Mouse (Mus musculus): ENCODE results near the gene Nek7.

DNA sequence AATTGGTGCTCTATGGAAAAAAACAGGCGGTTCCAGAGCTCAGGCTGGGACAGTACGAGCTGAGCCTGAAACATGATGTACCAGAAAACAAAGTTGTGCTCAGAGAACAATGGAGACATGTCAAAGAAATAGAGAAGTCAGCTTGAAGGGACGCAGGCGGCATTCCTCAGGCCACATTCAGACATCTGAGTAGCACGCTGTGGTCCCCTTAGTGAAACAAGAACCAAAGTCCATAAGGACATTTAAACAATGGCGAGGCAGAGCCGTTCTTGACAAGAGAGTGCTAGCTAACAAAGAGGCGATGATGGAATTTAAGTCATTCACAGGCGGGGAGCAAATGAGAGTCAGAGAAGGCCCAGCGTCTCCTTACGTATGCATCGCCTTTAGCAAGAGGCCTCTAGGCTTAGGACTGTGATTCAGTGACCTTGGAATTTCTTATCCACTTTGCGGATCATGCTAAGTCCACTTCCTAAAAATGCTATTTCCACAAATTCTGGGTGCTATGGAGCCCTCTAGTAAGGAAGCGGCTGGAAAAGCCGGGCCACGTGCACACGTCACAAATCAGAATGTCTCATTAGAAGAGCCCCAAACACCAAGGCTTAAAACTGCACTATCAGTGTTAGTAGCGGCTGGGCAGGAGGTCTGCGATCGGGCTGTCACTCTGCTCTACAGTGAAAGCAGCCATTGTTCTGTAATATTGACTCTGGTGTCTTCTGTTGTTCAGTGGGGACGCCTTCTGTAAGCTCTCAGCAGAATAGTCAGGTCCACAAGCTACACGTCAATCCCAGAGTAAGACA lies 48.2 kb downstream of the Nek7 start:
- no peak for TF ChIP-seq FLI1 (IDR thresholded peaks at IDR 0.05; ENCODE audit: low read length)
- TF ChIP-seq GATA1 (IDR thresholded peaks at IDR 0.05; ENCODE audit: borderline replicate concordance, low read length) = no peak

Measured in megakaryocyte, embryonic 14.5 days (primary cell).